Mouse (Mus musculus) lung, postnatal 4 days (tissue): ENCODE data around the gene Efna4.

ENCODE experiments used
- DNase-seq, 2 experiments: peaks; one replicate each; pipeline ENCODE4 v3.0.0; 2021

Gene Efna4

GRCm38 (mm10) chr3:89361675-89362074 lies 23.8 kb upstream of the Efna4 start, which contains the start of gene Dcst2:
TSS of gene Dcst2 (plus strand) at chr3:89361975.
- no peak for DNase-seq

- no peak for DNase-seq
Observed at GRCm38 (mm10) chr3:89360237-89360636, 22.4 kb upstream of the Efna4 start.

- no peak for DNase-seq
Observed at GRCm38 (mm10) chr3:89359630-89360029, 21.8 kb upstream of the Efna4 start.

GRCm38 (mm10) chr3:89356029-89356428 lies 18.2 kb upstream of the Efna4 start:
- DNase-seq: no peak

- DNase-seq: no peak
Observed at GRCm38 (mm10) chr3:89355512-89355902, 17.7 kb upstream of the Efna4 start.

GRCm38 (mm10) chr3:89354816-89355511 lies 17.1 kb upstream of the Efna4 start:
- DNase-seq: peak; percentile 88 to 93

- DNase-seq: no peak
Observed at GRCm38 (mm10) chr3:89351271-89351670, 13.4 kb upstream of the Efna4 start.

- DNase-seq: peak; percentile 91 to 95
Observed at GRCm38 (mm10) chr3:89349869-89350501, 12.2 kb upstream of the Efna4 start, which contains the start of gene Adam15. TSS of gene Adam15 (minus strand) at chr3:89349996.

- DNase-seq: peak; percentile 82 to 84
Observed at GRCm38 (mm10) chr3:89348911-89349868, 11.4 kb upstream of the Efna4 start.

GRCm38 (mm10) chr3:89347916-89348315 lies 10.1 kb upstream of the Efna4 start:
- DNase-seq: peak; percentile 51 to 65

GRCm38 (mm10) chr3:89346815-89347540 lies 9.2 kb upstream of the Efna4 start:
- no peak for DNase-seq

- no peak for DNase-seq
Observed at GRCm38 (mm10) chr3:89343279-89343678, 5.5 kb upstream of the Efna4 start.

- DNase-seq: no peak
Observed at GRCm38 (mm10) chr3:89341794-89342193, 4.0 kb upstream of the Efna4 start.

- DNase-seq: peak; percentile 67 to 84
Observed at GRCm38 (mm10) chr3:89340465-89340864, 2.6 kb upstream of the Efna4 start.

GRCm38 (mm10) chr3:89339416-89339815 lies 1.6 kb upstream of the Efna4 start:
- peak; percentile 80 to 85 for DNase-seq

- no peak for DNase-seq
Observed at GRCm38 (mm10) chr3:89337062-89337720, 637 bp downstream of the Efna4 start.

- DNase-seq: no peak
Observed at GRCm38 (mm10) chr3:89336529-89336928, 1.3 kb downstream of the Efna4 start.

- no peak for DNase-seq
Observed at GRCm38 (mm10) chr3:89333053-89333452, 4.8 kb downstream of the Efna4 start.

- DNase-seq: no peak
Observed at GRCm38 (mm10) chr3:89332476-89332875, 5.4 kb downstream of the Efna4 start.

GRCm38 (mm10) chr3:89332013-89332412 lies 5.8 kb downstream of the Efna4 start:
- no peak for DNase-seq

- no peak for DNase-seq
Observed at GRCm38 (mm10) chr3:89331561-89331960, 6.3 kb downstream of the Efna4 start.

GRCm38 (mm10) chr3:89330948-89331347 lies 6.9 kb downstream of the Efna4 start:
- DNase-seq: peak in 1 of 2 experiments; percentile 27
